13 mouse cellular contexts compared by ENCODE assay signal in the genomic region with DNA sequence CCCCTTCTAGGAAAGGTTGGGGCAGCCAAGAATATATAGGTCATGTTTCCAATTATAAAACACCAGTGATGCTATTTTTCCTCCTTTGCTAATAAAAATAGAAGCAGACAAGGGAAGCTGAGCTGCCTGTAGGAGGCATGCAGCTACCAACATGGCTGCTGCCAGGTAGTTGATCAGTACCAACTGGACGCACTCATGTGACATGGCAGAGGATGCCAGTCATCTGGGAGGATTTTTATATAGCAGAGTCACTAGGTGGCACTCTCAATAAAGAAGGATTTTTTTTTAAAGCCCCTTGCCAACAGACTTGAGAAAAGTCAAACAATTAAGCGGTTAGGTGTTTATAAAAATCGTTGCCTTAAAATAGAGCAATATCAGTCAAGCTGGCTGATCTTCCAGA.
DNase-seq lines count a peak whose midpoint lies in the region; ATAC-seq and TF ChIP-seq lines count a peak whose summit lies in the region.
"Had no signal": no experiment of that assay in that cellular context is flagged by ENCODE, and none has a peak within 500 bp of the region (broad histone marks: within the 10 kb centered on the region; RNA-seq: fewer than 3 reads in every experiment).

No protein-coding gene starts in this region.

- no peaks in the 10 kb centered on the region for H3K27me3 ChIP-seq in kidney, postnatal 0 days (ENCODE audit: insufficient read depth, low read length)
- H3K27me3 ChIP-seq in kidney, embryonic 15.5 days, result no peaks in the 10 kb centered on the region

- H3K4me1 ChIP-seq in kidney, postnatal 0 days (replicated peaks; ENCODE audit: insufficient read depth, low read length), result no peaks in the 10 kb centered on the region
- H3K4me1 ChIP-seq in kidney, embryonic 15.5 days, result no peaks in the 10 kb centered on the region

- H3K4me3 ChIP-seq in kidney, postnatal 0 days (replicated peaks; ENCODE audit: low read depth, low read length), result no peak overlapping the region
- no peak overlapping the region for H3K4me3 ChIP-seq in kidney, embryonic 15.5 days (replicated peaks)
- H3K4me3 ChIP-seq: erythroblast, embryonic 14.5 days had no signal

- intact Hi-C loops in gastrocnemius, postnatal 14 days (cut with DNase I; ENCODE audit: low total_unique reads), result no loop called here
- intact Hi-C loops in gastrocnemius, postnatal 36 days (cut with DNase I), result no loop called here
- intact Hi-C loops in heart, postnatal 36 days (cut with DNase I), result no loop called here

- no peak overlapping the region for H3K27ac ChIP-seq in kidney, postnatal 0 days
- H3K27ac ChIP-seq in kidney, embryonic 15.5 days, result no peak overlapping the region

- peak; percentile 13; the same call in 1 of the 2 replicates for TF ChIP-seq CTCF in kidney, postnatal 0 days (IDR thresholded peaks at IDR 0.05; ENCODE audit: low read depth)

- H3K36me3 ChIP-seq in kidney, postnatal 0 days (ENCODE audit: insufficient read depth, low read length), result no peaks in the 10 kb centered on the region
- no peaks in the 10 kb centered on the region for H3K36me3 ChIP-seq in kidney, embryonic 15.5 days

- no peak overlapping the region for H3K9ac ChIP-seq in kidney, postnatal 0 days (ENCODE audit: low read depth, low read length)
- no peak overlapping the region for H3K9ac ChIP-seq in kidney, embryonic 15.5 days
- H3K9ac ChIP-seq: liver, postnatal 0 days had no signal

- no peaks in the 10 kb centered on the region for H3K9me3 ChIP-seq in kidney, postnatal 0 days (replicated peaks; ENCODE audit: low read length)
- no peaks in the 10 kb centered on the region for H3K9me3 ChIP-seq in kidney, embryonic 15.5 days (replicated peaks)

- no peak for ATAC-seq in CD4-positive, CD25-positive, alpha-beta regulatory T cell, adult 4 months
- ATAC-seq in kidney, postnatal 0 days (replicated peaks; ENCODE audit: low FRiP score, low read depth), result no peak
- ATAC-seq in kidney, embryonic 15.5 days (replicated peaks; ENCODE audit: low FRiP score), result no peak
- ATAC-seq: liver, postnatal 0 days had no signal

- no peak overlapping the region for H3K4me2 ChIP-seq in kidney, postnatal 0 days (ENCODE audit: low read length)
- no peak overlapping the region for H3K4me2 ChIP-seq in kidney, embryonic 15.5 days

- WGBS in kidney, postnatal 0 days, result 90% methylated on average over 3 of the region's 3 CpGs
- 87% methylated on average over 3 of the region's 3 CpGs for WGBS in kidney, embryonic 15.5 days

- peak; percentile 31 for DNase-seq in CD4-positive, CD25-positive, alpha-beta regulatory T cell, adult 2 months (ENCODE audit: low read depth, low spot score)
- peak; percentile 14 for DNase-seq in gastrocnemius, postnatal 14 days
- DNase-seq in gastrocnemius, postnatal 36 days, result no peak
- DNase-seq in kidney, postnatal 0 days (ENCODE audit: low spot score), result no peak
- peak; percentile 3 to 9 for DNase-seq in heart, postnatal 36 days
- DNase-seq in right cerebral cortex, postnatal 10 days (ENCODE audit: low spot score in 2 of 2), result no peak
- DNase-seq: adrenal gland, postnatal 36 days; liver, postnatal 0 days; right cerebral cortex, adult 18-20 months; thymus, adult 18-20 months had no signal

Comparison
In these comparisons a context has a peak if more than half of its experiments do, and no peak if none do; other contexts are left out.
1. DNase-seq: peak in CD4-positive, CD25-positive, alpha-beta regulatory T cell, adult 2 months (single experiment), gastrocnemius, postnatal 14 days (single experiment) and heart, postnatal 36 days (2 of 2); none in gastrocnemius, postnatal 36 days (0 of 2), kidney, postnatal 0 days (single experiment) and right cerebral cortex, postnatal 10 days (0 of 2).